Mouse (Mus musculus) cerebellum, adult 9-10 months (tissue): ENCODE data around the gene Sik2.
A peak's percentile ranks its signal among the peaks of the same experiment; 100 is the strongest.

Experiments
- DNase-seq: peaks from one replicate; pipeline ENCODE4 v3.0.0; 2022

Sik2 gene

DNA sequence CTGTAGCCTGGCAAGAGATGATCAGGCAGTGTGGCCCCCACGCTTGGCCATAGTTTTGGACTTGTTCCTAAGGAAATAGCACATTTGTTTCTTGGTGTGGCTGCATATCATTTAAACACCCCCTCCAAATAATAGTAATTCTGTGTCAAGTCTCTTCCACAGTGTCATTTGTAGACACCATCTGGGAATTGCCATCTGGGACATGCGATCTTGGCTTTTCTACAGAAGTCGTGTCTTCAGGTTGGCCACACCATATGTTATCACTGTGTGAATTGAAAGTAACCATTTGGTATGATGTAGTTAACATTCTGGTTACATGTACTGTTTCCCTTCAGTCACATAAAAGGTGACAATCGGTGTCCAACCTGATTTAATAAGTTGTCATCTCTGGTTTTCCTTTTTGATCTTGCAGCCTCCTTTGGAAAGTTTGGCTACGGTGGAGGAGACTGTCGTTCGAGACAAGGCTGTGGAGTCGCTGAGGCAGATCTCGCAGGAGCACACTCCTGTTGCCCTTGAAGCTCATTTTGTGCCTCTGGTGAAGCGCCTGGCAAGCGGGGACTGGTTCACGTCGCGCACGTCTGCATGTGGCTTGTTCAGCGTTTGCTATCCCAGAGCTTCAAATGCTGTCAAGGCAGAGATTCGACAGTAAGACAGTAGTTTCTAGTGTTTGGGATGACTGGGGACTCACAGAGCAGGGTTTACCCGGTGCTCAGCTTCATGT, 147.6 kb downstream of the Sik2 start:
- DNase-seq = peak; percentile 93

DNA sequence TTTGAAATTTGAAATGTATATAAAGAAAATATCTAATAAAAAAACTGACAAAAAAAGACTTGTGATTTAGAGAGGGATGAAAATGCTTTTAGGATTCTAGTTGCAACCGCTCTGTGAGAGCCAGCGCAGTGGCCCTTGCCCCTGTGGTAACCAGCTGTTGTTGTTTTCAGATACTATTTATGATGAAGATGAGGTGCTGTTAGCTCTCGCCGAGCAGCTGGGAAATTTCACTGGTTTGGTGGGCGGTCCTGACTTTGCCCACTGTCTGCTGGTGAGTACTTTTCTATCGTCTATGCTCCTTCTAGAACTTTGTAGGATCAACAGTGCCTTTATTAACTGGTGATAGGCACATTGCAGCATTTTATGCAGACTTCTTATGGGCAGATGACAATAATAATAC, 150.2 kb downstream of the Sik2 start:
- no peak for DNase-seq

DNA sequence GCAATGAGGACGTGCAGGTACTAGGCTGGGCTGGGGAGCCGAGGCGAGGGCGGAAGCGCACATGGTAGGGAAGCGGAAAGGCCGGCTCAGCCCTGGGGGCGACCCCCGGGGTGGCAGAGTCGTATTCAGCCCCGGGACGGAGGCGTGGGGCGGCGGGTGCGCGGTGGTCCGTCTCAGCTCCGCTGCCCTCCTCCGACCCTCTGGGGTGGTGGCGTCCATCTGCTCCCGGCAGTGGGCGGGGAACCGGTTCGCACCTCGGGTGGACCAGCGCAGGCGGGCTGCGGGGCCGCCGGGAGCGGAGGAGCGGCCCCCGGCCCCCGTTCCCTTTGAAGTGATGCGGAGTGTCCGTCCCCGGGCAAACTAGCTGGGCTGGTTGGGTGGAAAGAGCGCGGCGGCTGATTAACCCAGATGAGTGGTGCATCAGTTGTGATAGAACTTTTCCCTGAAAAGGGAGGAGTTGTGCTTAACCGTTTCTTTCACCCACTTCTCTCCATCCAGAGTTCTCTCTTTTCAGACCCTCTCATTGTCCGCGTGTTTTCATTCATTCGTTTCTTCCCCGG, 151.7 kb downstream of the Sik2 start:
- no peak for DNase-seq

DNA sequence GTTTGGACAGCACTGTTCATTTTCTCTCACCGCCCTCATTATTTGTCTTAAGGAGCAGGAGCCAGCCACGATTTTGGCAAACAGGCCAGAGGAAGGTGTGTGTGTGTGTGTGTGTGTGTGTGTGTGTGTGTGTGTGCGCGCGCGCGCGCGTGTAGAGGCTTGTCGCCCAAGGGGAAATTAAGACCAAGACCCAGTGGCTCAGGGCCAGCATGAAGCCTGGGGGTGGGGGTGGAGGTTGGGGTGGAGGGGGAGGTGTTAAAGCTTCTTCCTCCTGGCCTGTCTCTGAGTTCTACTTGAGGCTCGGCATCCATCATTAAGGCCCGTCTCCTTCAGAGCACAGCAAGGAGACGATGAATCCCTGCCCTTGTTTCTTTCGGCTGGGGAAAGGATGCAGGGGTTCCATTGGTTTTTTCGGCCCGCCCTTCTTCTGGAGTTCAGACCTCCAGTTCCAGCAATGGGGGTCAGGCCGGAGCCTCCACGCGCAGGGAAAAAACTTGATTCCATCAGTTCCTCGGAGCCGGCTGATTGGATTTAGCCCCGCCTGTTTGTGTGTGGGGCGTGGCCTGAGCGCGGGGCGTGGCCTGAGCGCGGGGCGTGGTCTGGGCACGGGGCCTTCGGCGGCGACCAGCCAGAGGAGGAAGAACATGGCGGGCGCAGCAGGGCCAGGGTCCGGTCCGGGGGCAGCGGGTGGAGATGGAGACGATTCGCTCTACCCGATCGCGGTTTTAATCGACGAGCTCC, 152.4 kb downstream of the Sik2 start:
- DNase-seq = peak; percentile 93

DNA sequence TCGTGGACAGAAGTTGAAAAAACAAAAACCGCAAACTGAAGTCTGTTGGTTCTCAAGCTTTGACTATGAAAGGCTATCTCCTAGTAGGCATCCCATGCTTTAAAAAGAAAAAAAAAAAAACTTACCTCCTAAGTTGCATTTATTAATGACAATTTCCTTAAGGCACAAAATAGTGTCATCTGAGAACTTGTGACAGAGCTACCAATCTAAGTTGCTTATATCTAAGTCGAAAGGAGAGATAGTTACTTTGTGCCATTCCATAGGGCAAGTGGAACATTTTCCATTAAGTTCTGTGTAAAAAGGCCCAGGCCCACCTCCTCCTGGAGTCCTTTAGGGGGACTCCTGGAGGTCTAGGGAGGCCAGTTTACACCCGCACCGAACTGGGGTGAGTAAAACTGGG, 153.1 kb downstream of the Sik2 start:
- DNase-seq = no peak

DNA sequence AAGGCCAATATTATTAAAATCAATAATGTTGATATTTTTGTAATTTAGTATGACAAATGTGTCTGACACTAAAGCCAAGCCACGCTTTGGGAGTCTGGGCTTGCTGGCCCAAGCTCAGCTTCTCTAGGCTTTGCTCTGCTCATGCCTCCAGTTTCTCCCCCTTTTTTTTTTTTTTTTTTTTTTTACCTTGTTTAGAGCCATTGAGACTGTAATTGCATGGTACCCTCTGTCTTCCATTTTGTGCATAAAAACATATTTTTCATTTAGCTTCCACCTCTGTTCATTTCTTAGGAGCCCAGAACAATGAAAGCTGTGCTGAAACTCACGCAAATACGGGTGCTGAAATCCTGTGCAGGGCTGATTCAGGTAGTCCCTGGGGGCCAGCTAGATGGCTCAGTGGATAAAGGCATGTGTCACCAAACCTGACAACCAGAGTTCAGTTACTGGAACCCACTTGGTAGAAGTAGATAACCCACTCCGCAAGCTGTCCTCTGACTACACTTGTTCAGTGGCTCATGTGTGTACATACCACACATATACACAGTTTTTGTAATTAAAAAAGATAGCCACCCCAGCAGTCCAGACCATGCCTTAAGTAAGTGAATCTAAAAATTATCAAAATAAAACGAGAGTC, 153.6 kb downstream of the Sik2 start:
- DNase-seq = peak; percentile 42

DNA sequence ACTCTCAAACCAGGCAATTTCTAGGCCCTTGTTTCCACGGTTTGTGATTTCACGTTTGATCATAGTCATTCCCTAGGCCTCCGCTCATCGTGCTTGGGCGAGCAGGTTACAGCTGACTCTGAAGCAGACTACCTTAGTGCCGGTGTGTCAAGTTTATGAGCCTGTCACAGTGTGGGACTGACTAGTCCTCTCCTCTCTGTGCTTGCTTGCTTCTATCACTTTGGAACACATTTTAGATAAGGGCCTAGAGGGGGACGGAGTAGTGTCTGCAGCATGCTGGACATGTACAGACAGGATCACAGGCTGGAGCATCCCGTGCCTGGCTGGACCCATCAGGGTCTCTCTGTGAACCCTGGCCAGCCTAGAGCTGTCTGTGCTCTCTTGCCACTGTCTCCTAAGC, 154.5 kb downstream of the Sik2 start:
- peak; percentile 33 for DNase-seq

DNA sequence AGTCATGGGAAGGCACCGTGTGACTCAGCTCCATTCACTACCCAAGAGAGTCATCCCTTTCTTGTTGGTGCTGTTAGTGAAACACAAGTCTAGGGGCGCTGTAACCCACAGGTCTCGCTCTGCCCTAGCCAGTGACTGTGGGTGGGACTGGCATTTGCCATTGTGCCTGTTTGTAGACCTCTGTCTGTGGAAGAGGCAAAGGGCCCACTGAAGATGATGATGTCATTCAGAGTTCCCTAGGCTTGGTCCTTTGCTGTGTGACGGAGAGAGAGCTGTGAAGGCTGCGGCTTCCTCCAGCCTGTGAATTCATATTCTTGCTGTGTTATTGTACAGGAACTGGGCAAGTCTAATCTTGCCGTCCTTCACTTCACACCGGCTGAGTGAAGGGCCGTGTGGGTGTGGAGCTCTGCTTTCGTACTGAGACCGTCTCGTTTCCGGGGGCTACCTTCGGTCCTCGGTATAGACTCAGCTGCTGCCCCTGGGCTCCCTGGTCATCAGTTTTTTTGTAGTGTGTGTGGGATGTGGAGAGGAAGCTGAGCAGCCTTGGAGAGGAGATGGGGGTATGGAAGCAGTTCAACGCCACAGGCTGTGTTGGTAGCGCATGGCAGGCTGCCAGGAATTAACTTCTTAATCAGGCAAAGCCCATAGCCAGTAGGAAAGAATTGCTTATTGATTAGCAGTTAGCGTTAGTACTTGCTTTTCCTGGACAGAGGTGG, 156.1 kb downstream of the Sik2 start:
- DNase-seq = peak; percentile 25

DNA sequence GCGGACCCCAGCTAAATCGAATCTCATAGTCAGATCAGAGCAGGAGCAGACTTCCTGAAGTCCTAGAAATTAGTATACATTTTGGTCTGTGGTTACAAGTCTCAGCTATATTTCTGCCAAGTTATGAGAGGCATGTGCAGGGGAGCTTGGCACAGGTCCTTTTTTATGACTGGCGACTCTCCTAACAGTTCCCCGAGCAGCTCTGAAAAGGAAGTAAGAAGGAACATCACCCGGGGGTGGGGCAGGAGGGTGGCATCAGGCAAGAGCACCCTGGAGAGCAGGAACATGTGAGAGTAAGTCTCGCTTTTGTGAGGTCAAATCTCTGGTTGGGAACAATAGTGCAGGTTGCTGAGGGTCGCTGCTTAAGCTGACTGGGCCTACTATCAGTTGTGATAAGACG, 158.2 kb downstream of the Sik2 start:
- DNase-seq = no peak

DNA sequence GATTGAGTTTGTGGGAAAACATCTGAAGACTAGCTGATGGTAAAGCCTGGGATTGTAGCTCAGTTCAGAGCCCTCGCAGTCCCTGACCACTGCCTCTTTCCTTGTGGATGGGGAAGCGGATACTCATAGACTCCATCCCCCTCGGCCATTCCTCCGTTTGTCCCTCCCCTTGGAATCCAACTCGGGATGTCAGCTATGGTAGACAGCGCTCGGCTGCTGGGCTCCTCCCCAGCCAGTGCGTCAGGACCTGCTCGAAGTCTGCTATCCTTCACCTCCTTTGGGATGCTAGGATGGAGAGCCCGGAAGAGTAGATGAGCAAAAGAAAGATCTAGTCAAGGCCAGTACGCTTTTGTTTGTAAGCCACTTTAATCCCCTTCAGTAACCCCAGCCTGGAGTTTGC, 158.6 kb downstream of the Sik2 start:
- DNase-seq = no peak

DNA sequence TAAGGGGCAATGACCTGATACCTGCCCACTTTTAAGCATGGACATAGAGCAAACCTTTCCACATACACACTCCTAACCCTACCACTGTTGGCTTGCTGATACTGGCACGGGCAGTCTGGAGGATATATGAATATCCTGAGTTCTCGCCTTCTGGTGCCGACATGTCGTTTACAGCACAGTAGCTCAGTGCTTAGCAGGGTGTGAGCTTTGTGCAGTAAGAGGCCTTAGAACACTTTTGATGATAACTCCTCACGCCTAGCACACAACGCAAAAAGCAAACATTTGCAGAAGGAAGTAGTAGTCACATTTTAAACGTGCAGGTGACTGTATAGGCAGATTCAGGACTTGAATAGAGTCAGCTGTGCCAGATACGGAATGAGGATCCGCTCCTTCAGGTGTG, 159.1 kb downstream of the Sik2 start:
- DNase-seq = no peak

DNA sequence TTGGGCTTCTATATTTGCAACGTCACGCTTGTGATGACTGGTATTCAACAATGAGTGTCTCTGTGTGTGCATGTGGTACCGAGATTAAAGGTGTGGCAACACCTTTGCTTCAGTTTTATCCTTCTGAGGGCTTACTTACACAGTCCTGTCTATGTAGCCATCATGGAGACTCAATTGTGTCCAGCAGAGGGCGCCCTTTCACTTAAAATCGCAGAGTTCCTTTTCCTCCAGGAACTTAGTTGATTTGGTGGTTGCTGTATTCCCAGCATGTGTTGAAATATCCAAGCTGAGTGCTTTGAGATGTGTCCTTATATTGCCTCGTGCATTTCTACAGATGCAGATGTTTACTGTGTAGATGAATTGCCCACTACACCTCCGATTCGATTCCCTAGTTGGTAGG, 159.6 kb downstream of the Sik2 start:
- peak; percentile 94 for DNase-seq

DNA sequence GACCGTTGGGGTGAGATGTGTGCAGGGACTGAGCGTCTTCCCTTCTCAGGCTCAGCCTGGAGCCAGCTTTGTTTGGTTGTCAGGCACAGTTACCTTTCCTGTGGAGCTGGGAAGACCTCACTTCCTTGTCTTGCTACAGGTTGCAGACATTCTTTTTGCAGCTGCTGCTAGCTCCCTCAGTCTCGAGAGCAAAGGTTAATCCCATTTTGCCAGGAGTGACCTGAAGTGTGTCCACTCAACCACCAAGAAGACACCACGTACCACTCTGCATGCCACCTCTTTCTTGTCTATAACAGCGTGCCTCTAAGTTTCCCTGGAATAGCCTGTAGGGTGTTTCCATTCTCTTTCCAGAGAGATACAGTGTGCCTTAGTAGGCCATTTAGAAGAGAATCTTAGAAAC, 160.1 kb downstream of the Sik2 start:
- DNase-seq = no peak

DNA sequence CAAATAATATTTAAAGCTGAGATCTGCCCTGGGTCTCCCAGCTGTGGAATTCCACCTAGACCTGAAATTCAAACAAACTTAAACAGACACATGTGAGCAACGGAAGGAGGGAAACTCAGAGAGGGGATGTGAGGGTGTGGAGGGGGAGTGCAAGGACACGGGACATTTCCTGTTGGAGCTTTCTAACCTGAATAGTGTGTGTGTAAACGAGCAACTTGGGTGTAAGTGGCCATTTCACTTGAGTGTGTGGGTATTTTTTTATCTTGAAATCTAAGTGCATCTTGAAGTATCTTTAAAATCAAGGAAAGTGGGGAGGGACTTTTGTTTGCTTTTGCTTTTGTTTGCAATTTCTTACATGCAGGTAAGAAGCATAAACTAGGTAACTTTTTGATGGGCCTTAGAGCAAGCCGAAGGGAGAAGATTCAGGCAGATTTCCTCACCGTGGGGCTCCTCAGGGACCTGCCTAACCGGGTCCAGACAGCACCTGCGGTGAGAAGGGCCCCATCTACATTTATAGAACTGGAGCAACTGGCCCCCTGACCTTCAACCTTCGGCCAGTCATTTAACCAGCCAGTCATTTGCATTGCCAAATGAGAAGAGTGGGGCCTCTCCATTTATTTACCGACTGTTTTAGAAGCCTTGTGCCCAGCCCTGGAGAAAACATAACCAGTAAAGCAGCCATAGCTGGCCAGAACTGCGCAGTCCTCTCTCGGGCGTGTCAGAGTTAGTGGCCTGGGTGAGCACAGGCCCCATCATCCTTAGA, 161.1 kb downstream of the Sik2 start:
- DNase-seq = no peak

DNA sequence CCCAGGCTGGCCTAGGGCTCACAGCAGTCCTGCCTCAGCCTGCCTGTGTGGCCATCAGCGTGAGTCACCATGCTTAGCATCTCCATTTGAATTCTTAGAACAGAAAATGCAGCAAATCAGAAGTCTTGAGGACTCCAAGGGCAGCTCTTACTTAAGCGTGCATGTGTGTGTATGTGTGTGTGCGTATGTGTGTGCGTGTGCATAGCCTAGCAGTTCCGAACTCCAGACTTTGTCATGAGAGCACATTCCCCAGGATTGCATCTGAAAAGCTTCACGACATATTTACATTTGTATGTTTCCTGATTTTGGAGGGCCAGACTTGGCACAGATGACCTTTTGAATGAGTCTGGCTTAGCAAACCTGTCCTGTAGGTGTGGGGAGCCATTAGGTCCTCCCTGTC, 161.7 kb downstream of the Sik2 start:
- no peak for DNase-seq

DNA sequence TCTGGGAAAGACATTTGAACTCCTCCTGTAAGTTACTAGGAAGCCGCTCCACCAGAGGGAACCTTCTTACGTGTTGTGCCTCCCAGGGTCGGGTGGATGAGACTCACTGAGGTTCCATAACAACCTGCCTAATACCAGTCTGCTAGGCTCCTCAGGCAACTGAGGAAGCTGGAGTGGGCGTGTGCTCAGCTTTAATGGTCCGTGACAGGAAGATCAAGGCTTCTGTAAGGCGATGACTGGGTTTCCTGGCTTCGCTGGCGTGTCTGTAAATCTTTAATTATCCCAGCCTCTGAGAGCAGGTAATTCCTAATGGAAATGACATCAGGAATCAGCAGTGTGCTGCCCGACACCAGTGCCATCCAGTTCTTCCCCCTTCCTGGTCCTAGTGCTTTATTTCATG, 163.3 kb downstream of the Sik2 start:
- DNase-seq = no peak

DNA sequence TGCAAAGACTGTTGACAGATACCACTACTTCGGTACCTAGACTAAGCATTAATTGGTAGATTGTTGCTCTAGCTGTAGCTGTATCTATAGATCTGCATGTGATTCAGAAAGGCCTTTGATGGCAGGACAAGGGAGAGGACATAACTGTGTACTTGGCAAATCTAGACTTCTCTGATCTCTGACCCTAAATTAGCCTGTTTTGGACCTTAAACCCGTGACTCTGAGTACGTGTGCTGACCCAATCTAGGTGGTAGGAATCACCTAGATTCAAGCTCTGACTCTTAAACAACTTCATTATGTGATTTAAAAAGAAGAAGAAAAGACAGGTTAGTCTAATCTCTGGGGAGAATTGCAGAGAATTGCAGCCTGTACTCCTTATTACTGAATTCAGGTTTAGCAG, 163.8 kb downstream of the Sik2 start, which contains the start of gene Ppp2r1b:
Ppp2r1b (plus strand) TSS at position 221 of the 400 bp plus-strand sequence.
- no peak for DNase-seq
